11 mouse cellular contexts compared by ENCODE assay signal in genomic region chr5:148090191-148090821, GRCm38 (mm10).
A peak's percentile ranks its signal among the peaks of the same experiment; 100 is the strongest.
DNase-seq lines count a peak whose midpoint lies in the region; ATAC-seq and TF ChIP-seq lines count a peak whose summit lies in the region.
"Had no signal": no experiment of that assay in that cellular context is flagged by ENCODE, and none has a peak within 500 bp of the region (broad histone marks: within the 10 kb centered on the region; RNA-seq: fewer than 3 reads in every experiment).

No protein-coding gene starts in this region.

- peak overlapping the region; percentile 45; the same call in 1 of the 2 replicates for H3K27ac ChIP-seq in cortical plate, adult 2 months (ENCODE audit: insufficient read depth, low read length)
- H3K27ac ChIP-seq: embryonic facial prominence, embryonic 13.5 days had no signal

- intact Hi-C loops in left cerebral cortex, postnatal 4 days (cut with DNase I) = no loop called here

- peak; percentile 71 for DNase-seq in left cerebral cortex, adult 11 months (ENCODE audit: low spot score)
- DNase-seq in left cerebral cortex, postnatal 4 days = no peak
- DNase-seq in layer of hippocampus, postnatal 25 days (ENCODE audit: extremely low spot score in 1 of 2, low spot score in 1 of 2) = peak; percentile 16 to 31
- DNase-seq in right cerebral cortex, postnatal 25 days = peak; percentile 65
- DNase-seq in heart, adult 8-10 months (ENCODE audit: low spot score) = no peak
- DNase-seq in spleen, postnatal 36 days (ENCODE audit: low spot score in 2 of 2) = no peak
- DNase-seq: forebrain, postnatal 0 days had no signal

- TF ChIP-seq CTCF in cortical plate, adult 2 months (IDR thresholded peaks at IDR 0.05; ENCODE audit: extremely low read depth, insufficient read depth, low read length) = no peak

- H3K4me1 ChIP-seq in cortical plate, adult 2 months (ENCODE audit: control insufficient read depth, insufficient read depth, low read length) = peaks cover 5% of the 10 kb centered on the region; the same call in 1 of the 2 replicates
- H3K4me1 ChIP-seq: embryonic facial prominence, embryonic 13.5 days had no signal

- H3K4me3 ChIP-seq in cortical plate, adult 2 months (ENCODE audit: insufficient read depth, low read length) = no peak overlapping the region
- H3K4me3 ChIP-seq: embryonic facial prominence, embryonic 13.5 days had no signal

- ATAC-seq in megakaryocyte-erythroid progenitor cell, adult 5-6 weeks (replicated peaks; ENCODE audit: low FRiP score, low TSS enrichment, poor library complexity, severe bottlenecking) = no peak
- ATAC-seq: forebrain, postnatal 0 days; Patski had no signal

- TF ChIP-seq POLR2A in cortical plate, adult 2 months (IDR thresholded peaks at IDR 0.05; ENCODE audit: extremely low read depth, insufficient read depth, low read length) = no peak

Comparison
In these comparisons a context has a peak if more than half of its experiments do, and no peak if none do; other contexts are left out.
1. DNase-seq: peak in left cerebral cortex, adult 11 months (single experiment), layer of hippocampus, postnatal 25 days (2 of 2) and right cerebral cortex, postnatal 25 days (single experiment); none in left cerebral cortex, postnatal 4 days (single experiment), heart, adult 8-10 months (single experiment) and spleen, postnatal 36 days (0 of 2).